Mouse (Mus musculus): Measurements from ENCODE around the gene Rngtt. TPM values are rescaled to one million over a fixed set of nuclear protein-coding genes. Genes with fewer than 3 reads are reported as not detected.
A peak's percentile ranks its signal among the peaks of the same experiment; 100 is the strongest.

Rngtt gene
- total and polyA plus RNA-seq, 2 experiments from 2014 or later, result 8.9 to 10.0 TPM

DNA sequence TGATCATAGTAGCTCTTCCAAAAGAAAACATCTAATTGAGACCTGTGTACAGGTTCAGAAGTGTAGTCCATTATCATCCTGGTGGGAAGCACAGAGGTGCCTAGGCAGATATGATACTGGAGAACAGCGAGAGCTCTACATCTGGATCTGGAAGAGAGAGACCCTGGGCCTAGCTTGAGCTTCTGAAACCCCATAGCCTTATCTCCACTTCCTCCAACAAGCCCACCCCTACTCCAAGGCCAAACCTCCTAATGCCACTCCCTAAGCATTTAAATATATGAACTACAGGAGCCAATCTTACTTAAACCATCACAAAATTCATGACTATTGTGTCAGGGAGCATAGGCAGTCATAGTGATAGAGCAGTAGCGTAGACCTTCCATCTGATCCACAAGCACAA lies 184.3 kb downstream of the Rngtt start:
- no peak overlapping the region for H3K4me2 ChIP-seq (ENCODE audit: low read depth, low read length)
- H3K9ac ChIP-seq (replicated peaks; ENCODE audit: low read depth, low read length), result no peak overlapping the region
- H3K4me3 ChIP-seq (ENCODE audit: low read depth, low read length), result no peak overlapping the region
- H3K36me3 ChIP-seq (replicated peaks; ENCODE audit: control insufficient read depth, insufficient read depth, low read length), result no peaks in the 10 kb centered on the region
- TF ChIP-seq EP300 (IDR thresholded peaks at IDR 0.05; ENCODE audit: low read depth), result no peak
- 0 out of 2 replicates have a peak, but pooled peaks cover 3% of the 10 kb centered on the region for H3K9me3 ChIP-seq (replicated peaks; ENCODE audit: control insufficient read depth, low read length)
- H3K4me1 ChIP-seq (ENCODE audit: control insufficient read depth, insufficient read depth), result peaks cover 5% of the 10 kb centered on the region; the same call in 1 of the 2 replicates
- H3K27me3 ChIP-seq (ENCODE audit: control insufficient read depth, insufficient read depth, low read length), result no peaks in the 10 kb centered on the region
- DNase-seq (ENCODE audit: low spot score) (no peak), ATAC-seq (ENCODE audit: insufficient read depth, low read depth) (no peak)
- no peak overlapping the region for H3K27ac ChIP-seq (ENCODE audit: low read depth)
- 97% methylated on average over 2 of the region's 2 CpGs for WGBS

DNA sequence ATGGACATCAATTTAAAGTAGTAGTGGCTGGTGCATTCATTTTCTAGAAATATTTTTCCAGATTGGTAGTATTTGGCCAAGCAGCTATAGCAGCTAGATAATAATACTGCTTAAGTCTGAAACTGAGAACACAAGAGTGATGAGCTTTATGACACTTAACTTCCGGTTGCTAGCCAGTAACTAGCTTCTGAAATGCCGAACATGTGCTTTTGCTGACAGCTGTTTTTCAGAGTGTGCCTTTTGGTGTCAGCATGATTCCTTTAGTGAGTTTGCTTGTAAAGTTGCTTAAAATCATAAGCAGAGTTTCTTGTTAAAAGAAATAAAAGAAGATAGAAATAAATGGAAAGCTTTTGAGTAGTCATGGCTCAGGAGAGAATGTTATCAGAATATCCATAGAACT lies 186.9 kb downstream of the Rngtt start:
- DNase-seq (ENCODE audit: low spot score) (no peak), ATAC-seq (ENCODE audit: insufficient read depth, low read depth) (no peak)
- Histone ChIP-seq H3K36me3 (replicated peaks; ENCODE audit: control insufficient read depth, insufficient read depth, low read length) (peaks cover 12% of the 10 kb centered on the region; the same call in 1 of the 2 replicates), H3K9me3 (replicated peaks; ENCODE audit: control insufficient read depth, low read length) (0 out of 2 replicates have a peak, but pooled peaks cover 3% of the 10 kb centered on the region), H3K27me3 (ENCODE audit: control insufficient read depth, insufficient read depth, low read length) (peaks cover 10% of the 10 kb centered on the region), H3K4me2 (ENCODE audit: low read depth, low read length) (no peak overlapping the region), H3K4me3 (ENCODE audit: low read depth, low read length) (no peak overlapping the region), H3K27ac (ENCODE audit: low read depth) (no peak overlapping the region), H3K4me1 (ENCODE audit: control insufficient read depth, insufficient read depth) (peaks cover 5% of the 10 kb centered on the region; the same call in 1 of the 2 replicates), H3K9ac (replicated peaks; ENCODE audit: low read depth, low read length) (no peak overlapping the region)
- WGBS, result 67% methylated on average over 2 of the region's 2 CpGs
- TF ChIP-seq CTCF (IDR thresholded peaks at IDR 0.05; ENCODE audit: low read depth), result no peak
- no peak for TF ChIP-seq EP300 (IDR thresholded peaks at IDR 0.05; ENCODE audit: low read depth)

DNA sequence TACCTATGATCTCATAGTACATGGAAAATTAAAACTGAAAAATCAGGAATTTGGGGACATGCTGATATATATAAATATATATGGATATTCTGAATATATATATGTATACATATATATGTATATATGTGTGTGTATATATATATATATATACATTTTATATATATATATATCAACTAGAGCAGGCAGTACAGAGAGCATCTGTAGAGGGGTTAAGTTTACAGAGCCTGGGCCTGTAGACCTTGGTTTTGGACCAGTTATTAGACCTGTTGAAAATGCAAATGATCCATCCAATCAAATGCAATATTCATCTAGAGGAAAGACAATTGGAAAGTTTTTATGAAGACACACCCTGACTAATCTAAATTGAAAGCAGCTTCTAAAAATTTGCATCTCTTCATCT lies 187.5 kb downstream of the Rngtt start:
- Histone ChIP-seq H3K4me1 (ENCODE audit: control insufficient read depth, insufficient read depth) (peaks cover 5% of the 10 kb centered on the region; the same call in 1 of the 2 replicates), H3K4me3 (ENCODE audit: low read depth, low read length) (no peak overlapping the region), H3K9ac (replicated peaks; ENCODE audit: low read depth, low read length) (no peak overlapping the region), H3K27ac (ENCODE audit: low read depth) (no peak overlapping the region), H3K4me2 (ENCODE audit: low read depth, low read length) (no peak overlapping the region), H3K36me3 (replicated peaks; ENCODE audit: control insufficient read depth, insufficient read depth, low read length) (peaks cover 18% of the 10 kb centered on the region), H3K27me3 (ENCODE audit: control insufficient read depth, insufficient read depth, low read length) (peaks cover 12% of the 10 kb centered on the region), H3K9me3 (replicated peaks; ENCODE audit: control insufficient read depth, low read length) (0 out of 2 replicates have a peak, but pooled peaks cover 3% of the 10 kb centered on the region)
- ATAC-seq (ENCODE audit: insufficient read depth, low read depth) (no peak), DNase-seq (ENCODE audit: low spot score) (no peak)
- TF ChIP-seq EP300 (IDR thresholded peaks at IDR 0.05; ENCODE audit: low read depth), result no peak
- TF ChIP-seq CTCF (IDR thresholded peaks at IDR 0.05; ENCODE audit: low read depth), result no peak

DNA sequence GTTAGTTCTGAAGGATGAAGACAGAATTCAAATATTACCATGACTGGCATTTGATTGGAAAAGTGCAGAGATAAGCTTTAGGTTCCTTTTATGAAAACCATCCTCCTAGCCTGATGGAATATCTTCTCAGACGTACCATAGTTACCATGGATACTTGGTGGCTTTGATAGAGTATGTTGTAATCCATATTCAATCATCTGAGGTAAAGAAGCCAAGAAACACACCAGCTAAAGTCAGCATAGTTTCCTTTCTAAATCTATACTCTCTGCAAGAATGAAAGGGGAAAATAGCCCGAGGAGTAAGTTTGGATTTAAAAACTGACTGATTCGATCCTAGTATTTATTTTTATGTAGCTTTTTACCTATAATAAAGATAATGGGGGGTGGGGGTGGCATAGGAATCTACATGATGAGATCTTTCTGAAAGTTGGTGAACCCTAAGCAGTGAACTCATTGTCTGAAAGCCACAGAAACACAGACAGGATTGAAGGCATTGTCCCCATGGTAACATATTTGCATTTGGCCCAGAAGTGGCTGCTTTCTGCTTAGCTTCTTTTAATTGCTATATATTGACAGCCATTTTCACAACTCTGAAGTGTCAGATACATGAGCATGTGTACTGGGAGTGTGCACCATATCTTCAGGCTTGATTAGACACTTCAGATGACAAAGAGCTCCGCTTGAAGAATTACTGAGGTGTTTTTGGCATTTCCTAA lies 188.2 kb downstream of the Rngtt start:
- Histone ChIP-seq H3K4me1 (ENCODE audit: control insufficient read depth, insufficient read depth) (peaks cover 5% of the 10 kb centered on the region; the same call in 1 of the 2 replicates), H3K27me3 (ENCODE audit: control insufficient read depth, insufficient read depth, low read length) (peaks cover 17% of the 10 kb centered on the region), H3K9ac (replicated peaks; ENCODE audit: low read depth, low read length) (no peak overlapping the region), H3K4me3 (ENCODE audit: low read depth, low read length) (no peak overlapping the region), H3K27ac (ENCODE audit: low read depth) (no peak overlapping the region), H3K9me3 (replicated peaks; ENCODE audit: control insufficient read depth, low read length) (0 out of 2 replicates have a peak, but pooled peaks cover 3% of the 10 kb centered on the region), H3K4me2 (ENCODE audit: low read depth, low read length) (no peak overlapping the region), H3K36me3 (replicated peaks; ENCODE audit: control insufficient read depth, insufficient read depth, low read length) (peaks cover 18% of the 10 kb centered on the region)
- WGBS, result 71% methylated on average over 4 of the region's 4 CpGs
- ATAC-seq (ENCODE audit: insufficient read depth, low read depth) (no peak), DNase-seq (ENCODE audit: low spot score) (no peak)
- TF ChIP-seq EP300 (IDR thresholded peaks at IDR 0.05; ENCODE audit: low read depth), result no peak
- TF ChIP-seq CTCF (IDR thresholded peaks at IDR 0.05; ENCODE audit: low read depth), result no peak

DNA sequence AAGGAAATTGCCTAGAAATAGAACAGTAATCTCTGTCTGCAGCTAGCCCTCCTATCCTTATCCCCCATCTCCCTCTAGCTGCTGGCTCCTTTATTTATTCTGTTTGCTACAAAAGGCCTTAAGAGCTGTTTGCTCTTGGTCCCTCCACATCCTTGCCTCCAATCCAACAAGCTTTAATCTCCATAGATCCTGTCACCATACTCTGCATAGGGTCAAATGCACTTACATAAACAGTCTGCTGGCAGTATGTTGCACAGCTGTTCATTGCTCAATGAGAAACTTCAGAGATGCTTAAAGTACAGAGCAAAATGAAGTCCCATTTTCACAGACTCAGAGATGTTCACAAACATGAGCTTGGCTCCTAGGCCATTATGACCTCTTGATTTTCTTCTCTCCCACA lies 196.5 kb downstream of the Rngtt start:
- Histone ChIP-seq H3K4me1 (ENCODE audit: control insufficient read depth, insufficient read depth) (no peaks in the 10 kb centered on the region; the same call in 1 of the 2 replicates), H3K9me3 (replicated peaks; ENCODE audit: control insufficient read depth, low read length) (no peaks in the 10 kb centered on the region), H3K36me3 (replicated peaks; ENCODE audit: control insufficient read depth, insufficient read depth, low read length) (peaks cover 17% of the 10 kb centered on the region), H3K27me3 (ENCODE audit: control insufficient read depth, insufficient read depth, low read length) (peaks cover 53% of the 10 kb centered on the region), H3K4me3 (ENCODE audit: low read depth, low read length) (no peak overlapping the region), H3K4me2 (ENCODE audit: low read depth, low read length) (no peak overlapping the region), H3K9ac (replicated peaks; ENCODE audit: low read depth, low read length) (no peak overlapping the region), H3K27ac (ENCODE audit: low read depth) (no peak overlapping the region)
- no peak for ATAC-seq (ENCODE audit: insufficient read depth, low read depth)
- TF ChIP-seq CTCF (IDR thresholded peaks at IDR 0.05; ENCODE audit: low read depth) (no peak), EP300 (IDR thresholded peaks at IDR 0.05; ENCODE audit: low read depth) (no peak)
- DNase-seq (ENCODE audit: low spot score), result no peak

DNA sequence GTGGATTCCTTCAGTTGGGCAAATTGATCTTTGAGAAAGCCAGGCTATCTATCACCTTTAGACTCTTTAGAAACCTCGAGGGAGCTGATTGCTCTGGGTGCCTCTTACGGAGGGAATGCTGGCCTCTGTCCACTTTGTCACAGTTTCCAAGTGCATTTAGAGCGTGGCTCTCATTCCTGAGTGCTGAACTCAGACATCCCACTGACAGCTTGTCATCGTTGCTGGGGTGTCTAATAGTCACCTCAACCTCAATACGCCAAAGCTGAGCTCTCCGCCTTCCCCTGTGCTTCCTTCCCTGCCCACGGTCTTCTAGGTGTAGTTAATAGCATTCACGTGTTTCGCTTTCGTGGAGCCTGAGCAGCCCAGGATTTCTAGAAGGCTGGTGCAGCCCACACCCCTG lies 200.4 kb downstream of the Rngtt start:
- no peak overlapping the region for H3K9ac ChIP-seq (replicated peaks; ENCODE audit: low read depth, low read length)
- DNase-seq (ENCODE audit: low spot score) (peak; percentile 51), ATAC-seq (ENCODE audit: insufficient read depth, low read depth) (peak; percentile 80)
- no peaks in the 10 kb centered on the region; the same call in 1 of the 2 replicates for H3K4me1 ChIP-seq (ENCODE audit: control insufficient read depth, insufficient read depth)
- H3K4me2 ChIP-seq (ENCODE audit: low read depth, low read length), result peak overlapping the region; percentile 41
- H3K36me3 ChIP-seq (replicated peaks; ENCODE audit: control insufficient read depth, insufficient read depth, low read length), result no peaks in the 10 kb centered on the region
- H3K27ac ChIP-seq (ENCODE audit: low read depth), result no peak overlapping the region
- no peaks in the 10 kb centered on the region for H3K9me3 ChIP-seq (replicated peaks; ENCODE audit: control insufficient read depth, low read length)
- peaks cover 67% of the 10 kb centered on the region for H3K27me3 ChIP-seq (ENCODE audit: control insufficient read depth, insufficient read depth, low read length)
- TF ChIP-seq CTCF (IDR thresholded peaks at IDR 0.05; ENCODE audit: low read depth) (no peak), EP300 (IDR thresholded peaks at IDR 0.05; ENCODE audit: low read depth) (peak; percentile 51; the same call in 1 of the 2 replicates)
- no peak overlapping the region for H3K4me3 ChIP-seq (ENCODE audit: low read depth, low read length)
- WGBS, result 25% methylated on average over 10 of the region's 10 CpGs
